Mouse (Mus musculus) G1E (cell line): ENCODE results near the gene Pkp4.

Source experiments
- CTCF ChIP-seq: IDR thresholded peaks from 2 replicates; pipeline ENCODE4 v1.5.1; 2012; ENCODE audit warnings: low read depth, low read length, inconsistent platforms, mixed read lengths
- TAL1 ChIP-seq: conservative IDR thresholded peaks from 2 replicates; pipeline ENCODE4 v1.6.1; 2012; ENCODE audit warnings: low read depth, low read length, inconsistent platforms, mixed read lengths

- TF ChIP-seq CTCF (no peak), TAL1 (no peak)
Observed at GRCm38 (mm10) chr2:59259346-59259745, 98.7 kb downstream of the Pkp4 start.
